ENCODE assay signal across 9 mouse cellular contexts in genomic region chr17:48426991-48427750, GRCm38 (mm10). TPM values are rescaled to one million over a fixed set of nuclear protein-coding genes. Genes with fewer than 3 reads are reported as not detected.
DNase-seq lines count a peak whose midpoint lies in the region; ATAC-seq and TF ChIP-seq lines count a peak whose summit lies in the region.
"Had no signal": no experiment of that assay in that cellular context is flagged by ENCODE, and none has a peak within 500 bp of the region (broad histone marks: within the 10 kb centered on the region; RNA-seq: fewer than 3 reads in every experiment).

No protein-coding gene starts in this region.

- H3K79me2 ChIP-seq in myocyte (ENCODE audit: control insufficient read depth, insufficient read depth) = peaks cover 8% of the 10 kb centered on the region

- no peaks in the 10 kb centered on the region for H3K9me3 ChIP-seq in lung, embryonic 15.5 days
- no peaks in the 10 kb centered on the region for H3K9me3 ChIP-seq in heart, embryonic 13.5 days

- no peak overlapping the region for H3K9ac ChIP-seq in lung, embryonic 15.5 days
- peak overlapping the region; percentile 41 for H3K9ac ChIP-seq in heart, embryonic 13.5 days
- H3K9ac ChIP-seq: liver, embryonic 14.5 days had no signal

- 54% methylated on average over 13 of the region's 13 CpGs for WGBS in lung, embryonic 15.5 days
- WGBS in lung, adult 2 months = 53% methylated on average over 13 of the region's 13 CpGs
- 34% methylated on average over 13 of the region's 13 CpGs for WGBS in heart, embryonic 13.5 days

- H3K27me3 ChIP-seq in lung, embryonic 15.5 days = no peaks in the 10 kb centered on the region
- no peaks in the 10 kb centered on the region for H3K27me3 ChIP-seq in heart, embryonic 13.5 days (replicated peaks)
- no peaks in the 10 kb centered on the region for H3K27me3 ChIP-seq in myocyte (ENCODE audit: control insufficient read depth, insufficient read depth, insufficient read length)

- H3ac ChIP-seq in myocyte (ENCODE audit: control insufficient read depth, insufficient read length) = no peak overlapping the region

- no peak for DNase-seq in lung, adult 2 months
- no peak for DNase-seq in c-Kit-positive CD71-positive TER-119-positive erythroid progenitor cells, embryonic 14.5 days (ENCODE audit: low spot score)
- DNase-seq in cerebellum, adult 11-12 months = no peak
- DNase-seq in cerebellum, adult 18-20 months = no peak

- H3K4me2 ChIP-seq in lung, embryonic 15.5 days = no peak overlapping the region
- peak overlapping the region; percentile 76 for H3K4me2 ChIP-seq in heart, embryonic 13.5 days
- peak overlapping the region; percentile 24 for H3K4me2 ChIP-seq in myocyte (ENCODE audit: low read depth)

- peaks cover 47% of the 10 kb centered on the region for H3K4me1 ChIP-seq in lung, embryonic 15.5 days
- H3K4me1 ChIP-seq in lung, adult 2 months (ENCODE audit: control insufficient read depth, insufficient read depth, low read length) = peaks cover 12% of the 10 kb centered on the region
- H3K4me1 ChIP-seq in heart, embryonic 13.5 days = peaks cover 89% of the 10 kb centered on the region

- H3K4me3 ChIP-seq in lung, embryonic 15.5 days = no peak overlapping the region
- no peak overlapping the region for H3K4me3 ChIP-seq in lung, adult 2 months (replicated peaks; ENCODE audit: extremely low read depth, low read depth, low read length)
- H3K4me3 ChIP-seq in heart, embryonic 13.5 days = peak overlapping the region; percentile 16; the same call in 1 of the 2 replicates
- H3K4me3 ChIP-seq in myocyte = no peak overlapping the region

- no peak for TF ChIP-seq POLR2A in lung, adult 2 months (IDR thresholded peaks at IDR 0.05; ENCODE audit: borderline replicate concordance, extremely low read depth, low read depth, low read length)
- no peak for TF ChIP-seq POLR2A in myocyte (IDR thresholded peaks at IDR 0.05; ENCODE audit: insufficient read length, low read depth)

- TF ChIP-seq CTCF in lung, adult 2 months (IDR thresholded peaks at IDR 0.05; ENCODE audit: insufficient read depth, low read length) = no peak

- ATAC-seq in lung, embryonic 15.5 days (ENCODE audit: borderline replicate concordance, extremely low read depth, low FRiP score, low TSS enrichment) = no peak
- peak; percentile 15 for ATAC-seq in activated CD4-positive, CD25-positive, alpha-beta regulatory T cell, adult 4 months
- no peak for ATAC-seq in heart, embryonic 13.5 days (ENCODE audit: extremely low read depth, insufficient number of reproducible peaks, low FRiP score, low TSS enrichment)

- H3K36me3 ChIP-seq in lung, embryonic 15.5 days = no peaks in the 10 kb centered on the region
- H3K36me3 ChIP-seq in heart, embryonic 13.5 days = peaks cover 36% of the 10 kb centered on the region
- H3K36me3 ChIP-seq in myocyte (ENCODE audit: control insufficient read depth, insufficient read depth) = peaks cover under 1% of the 10 kb centered on the region

- H3K27ac ChIP-seq in lung, embryonic 15.5 days = 0 out of 2 replicates have a peak overlapping the region, but pooled peaks have one; percentile 29
- H3K27ac ChIP-seq in heart, embryonic 13.5 days (replicated peaks) = peak overlapping the region; percentile 66
- H3K27ac ChIP-seq: liver, embryonic 14.5 days had no signal

TF ChIP-seq in myocyte, 11 proteins besides CTCF, POLR2A, EP300 and RAD21:
- no peak for TF ChIP-seq TCF12 (IDR thresholded peaks at IDR 0.05; ENCODE audit: insufficient read depth, poor library complexity, severe bottlenecking)
- TF ChIP-seq SRF (IDR thresholded peaks at IDR 0.05; ENCODE audit: control insufficient read depth, insufficient read length, low read depth) = no peak
- TF ChIP-seq MYOD1 (IDR thresholded peaks at IDR 0.05; ENCODE audit: control insufficient read depth in 1 of 3, insufficient read length in 2 of 3, low read depth in 2 of 3) = no peak
- TF ChIP-seq E2F4 (IDR thresholded peaks at IDR 0.05; ENCODE audit: insufficient read depth) = no peak
- no peak for TF ChIP-seq MAX (IDR thresholded peaks at IDR 0.05; ENCODE audit: low read depth)
- no peak for TF ChIP-seq MYOG (IDR thresholded peaks at IDR 0.05; ENCODE audit: control insufficient read depth in 1 of 3, insufficient read depth in 1 of 3, insufficient read length in 2 of 3, low read depth in 2 of 3)
- TF ChIP-seq REST (IDR thresholded peaks at IDR 0.05; ENCODE audit: insufficient read depth, insufficient read length) = no peak
- TF ChIP-seq USF1 (IDR thresholded peaks at IDR 0.05; ENCODE audit: low read depth) = no peak
- TF ChIP-seq TCF3 (IDR thresholded peaks at IDR 0.05; ENCODE audit: insufficient read length, low read depth) = no peak
- TF ChIP-seq CEBPB (IDR thresholded peaks at IDR 0.05; ENCODE audit: insufficient read depth, poor library complexity, severe bottlenecking) = no peak
- TF ChIP-seq POLR2AphosphoS2 (IDR thresholded peaks at IDR 0.05; ENCODE audit: insufficient read length, low read depth) = no peak

RNA-seq across cellular contexts. Expression of gene Apobec2, which starts 5.6 kb away (rescaled TPM):
- polyA plus RNA-seq in lung, embryonic 15.5 days (2015; fragmentation: Nextera tagmentation; extraction: Ambion mirVana) = 7.5 and 8.7 TPM in 2 replicates
- 1.7 and 39.9 TPM in 2 replicates for polyA plus RNA-seq in lung, adult 2 months (2012; rRNA removed)
- polyA plus RNA-seq in activated CD4-positive, CD25-positive, alpha-beta regulatory T cell, adult 4 months (2017; shearing (Covaris generic)) = 1 to 10 TPM; 2.8 to 3.0 TPM
- polyA plus RNA-seq in heart, embryonic 13.5 days (2015; fragmentation: Nextera tagmentation; extraction: Ambion mirVana) = 182 and 204 TPM in 2 replicates
- 122 TPM for polyA plus RNA-seq in myocyte (2012; fragmentation: generic; extraction: Trizol)

RNA-seq across cellular contexts. Expression of gene Oard1, which starts 17.4 kb away (rescaled TPM):
- 70.6 and 75.7 TPM in 2 replicates for polyA plus RNA-seq in lung, embryonic 15.5 days (2015; fragmentation: Nextera tagmentation; extraction: Ambion mirVana)
- polyA plus RNA-seq in lung, adult 2 months (2012; rRNA removed) = 6.7 and 11.9 TPM in 2 replicates
- polyA plus RNA-seq in activated CD4-positive, CD25-positive, alpha-beta regulatory T cell, adult 4 months (2017; shearing (Covaris generic)) = 10 to 100 TPM; 80.8 to 86.1 TPM
- polyA plus RNA-seq in heart, embryonic 13.5 days (2015; fragmentation: Nextera tagmentation; extraction: Ambion mirVana) = 44.3 and 44.6 TPM in 2 replicates
- 7.5 TPM for polyA plus RNA-seq in myocyte (2012; fragmentation: generic; extraction: Trizol)

RNA-seq across cellular contexts. Expression of gene Nfya, which starts 17.5 kb away (rescaled TPM):
- 17.0 and 19.9 TPM in 2 replicates for polyA plus RNA-seq in lung, embryonic 15.5 days (2015; fragmentation: Nextera tagmentation; extraction: Ambion mirVana)
- 64.4 and 82.6 TPM in 2 replicates for polyA plus RNA-seq in lung, adult 2 months (2012; rRNA removed)
- polyA plus RNA-seq in activated CD4-positive, CD25-positive, alpha-beta regulatory T cell, adult 4 months (2017; shearing (Covaris generic)) = 10 to 100 TPM in 1 of 2 experiments, 1 to 10 TPM in 1; 9.6 to 11.9 TPM
- 9.9 and 10.5 TPM in 2 replicates for polyA plus RNA-seq in heart, embryonic 13.5 days (2015; fragmentation: Nextera tagmentation; extraction: Ambion mirVana)
- polyA plus RNA-seq in myocyte (2012; fragmentation: generic; extraction: Trizol) = 17.0 TPM

RNA-seq across cellular contexts. Expression of gene Tspo2, which starts 24.2 kb away (rescaled TPM):
- polyA plus RNA-seq in lung, embryonic 15.5 days (2015; fragmentation: Nextera tagmentation; extraction: Ambion mirVana) = 3.6 and 3.8 TPM in 2 replicates
- polyA plus RNA-seq in lung, adult 2 months (2012; rRNA removed) = 0.24 and 1.3 TPM in 2 replicates
- 1 to 10 TPM in 1 of 2 experiments, not detected in 1; 3.6 TPM for polyA plus RNA-seq in activated CD4-positive, CD25-positive, alpha-beta regulatory T cell, adult 4 months (2017; shearing (Covaris generic))
- polyA plus RNA-seq in heart, embryonic 13.5 days (2015; fragmentation: Nextera tagmentation; extraction: Ambion mirVana) = 8.8 and 9.0 TPM in 2 replicates
- polyA plus RNA-seq in myocyte (2012; fragmentation: generic; extraction: Trizol) = not detected

RNA-seq across cellular contexts. Expression of gene Unc5cl, which starts 27.5 kb away (rescaled TPM):
- 2.0 and 2.4 TPM in 2 replicates for polyA plus RNA-seq in lung, embryonic 15.5 days (2015; fragmentation: Nextera tagmentation; extraction: Ambion mirVana)
- 0.85 and 1.1 TPM in 2 replicates for polyA plus RNA-seq in lung, adult 2 months (2012; rRNA removed)
- polyA plus RNA-seq in activated CD4-positive, CD25-positive, alpha-beta regulatory T cell, adult 4 months (2017; shearing (Covaris generic)) = 10 to 100 TPM; 19.0 to 19.1 TPM
- 0.23 and 0.24 TPM in 2 replicates for polyA plus RNA-seq in heart, embryonic 13.5 days (2015; fragmentation: Nextera tagmentation; extraction: Ambion mirVana)
- not detected for polyA plus RNA-seq in myocyte (2012; fragmentation: generic; extraction: Trizol)
